Comparison of ENCODE assay signal across 9 mouse cellular contexts in the genomic region with DNA sequence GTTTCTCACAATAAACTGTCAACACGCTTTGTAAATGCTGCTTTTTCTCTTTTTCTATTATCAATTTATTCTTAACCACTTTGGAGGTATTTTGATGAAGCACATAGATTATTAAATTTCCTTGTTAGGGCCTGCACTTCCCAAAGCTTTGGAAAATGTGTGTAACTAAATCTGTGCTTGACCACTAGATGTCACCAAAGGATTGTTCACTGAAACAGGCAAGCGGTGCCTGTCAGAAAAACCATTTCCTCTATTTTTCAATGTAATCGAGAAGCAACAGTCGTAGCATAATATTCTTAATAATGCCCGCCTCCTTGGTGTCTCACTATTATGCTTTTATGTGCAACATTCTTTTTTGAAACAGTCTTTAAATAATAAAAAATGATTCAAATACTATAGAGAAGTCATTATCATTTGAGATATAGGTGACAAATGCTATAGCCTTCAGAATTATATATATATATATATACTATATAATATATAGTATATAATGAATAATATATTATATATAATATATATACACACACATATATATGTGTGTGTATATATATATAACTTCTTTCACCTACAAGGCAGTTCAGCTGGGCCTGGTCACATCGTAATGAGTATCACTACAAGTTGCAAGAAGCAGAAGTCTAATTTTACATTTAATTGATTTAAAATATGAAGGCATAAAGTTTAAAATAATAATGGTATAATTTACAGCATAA.
DNase-seq lines count a peak whose midpoint lies in the region; ATAC-seq and TF ChIP-seq lines count a peak whose summit lies in the region.
"Had no signal": no experiment of that assay in that cellular context is flagged by ENCODE, and none has a peak within 500 bp of the region (broad histone marks: within the 10 kb centered on the region; RNA-seq: fewer than 3 reads in every experiment).

No protein-coding gene starts in this region.

- WGBS in limb, embryonic 11.5 days: 30% methylated on average over 6 of the region's 6 CpGs
- WGBS in limb, embryonic 10.5 days: 36% methylated on average over 6 of the region's 6 CpGs
- WGBS in hindbrain, embryonic 16.5 days: 24% methylated on average over 6 of the region's 6 CpGs

- H3K4me2 ChIP-seq in limb, embryonic 11.5 days (ENCODE audit: low read depth, severe bottlenecking): no peak overlapping the region
- no peak overlapping the region for H3K4me2 ChIP-seq in hindbrain, embryonic 16.5 days (ENCODE audit: low read length)

- no peaks in the 10 kb centered on the region for H3K27me3 ChIP-seq in limb, embryonic 11.5 days (ENCODE audit: control insufficient read depth, insufficient read depth, low read length)
- H3K27me3 ChIP-seq in limb, embryonic 10.5 days (ENCODE audit: low read depth, poor library complexity, severe bottlenecking): no peaks in the 10 kb centered on the region
- H3K27me3 ChIP-seq in hindbrain, embryonic 16.5 days (replicated peaks; ENCODE audit: control insufficient read depth, insufficient read depth, low read length): no peaks in the 10 kb centered on the region

- no peak for TF ChIP-seq POLR2A in cortical plate, adult 2 months (IDR thresholded peaks at IDR 0.05; ENCODE audit: extremely low read depth, insufficient read depth, low read length)

- no peaks in the 10 kb centered on the region for H3K9me3 ChIP-seq in limb, embryonic 11.5 days (ENCODE audit: control insufficient read depth, low read length)
- H3K9me3 ChIP-seq in limb, embryonic 10.5 days (replicated peaks): no peaks in the 10 kb centered on the region
- H3K9me3 ChIP-seq in hindbrain, embryonic 16.5 days (ENCODE audit: control insufficient read depth, low read length): no peaks in the 10 kb centered on the region

- DNase-seq in limb, embryonic 11.5 days (ENCODE audit: low spot score): peak; percentile 27
- DNase-seq in limb, embryonic 10.5 days (ENCODE audit: low spot score): no peak
- peak; percentile 4 for DNase-seq in WW6 (ENCODE audit: low read depth, low spot score)
- DNase-seq in testis, postnatal 10 days (ENCODE audit: low spot score): no peak

- no peak overlapping the region for H3K9ac ChIP-seq in limb, embryonic 11.5 days (ENCODE audit: low read length)
- H3K9ac ChIP-seq in hindbrain, embryonic 16.5 days (ENCODE audit: low read depth, low read length): no peak overlapping the region

- H3K36me3 ChIP-seq in limb, embryonic 11.5 days (ENCODE audit: control insufficient read depth, insufficient read depth, low read length): no peaks in the 10 kb centered on the region
- no peaks in the 10 kb centered on the region for H3K36me3 ChIP-seq in limb, embryonic 10.5 days
- H3K36me3 ChIP-seq in hindbrain, embryonic 16.5 days (ENCODE audit: control insufficient read depth, insufficient read depth, low read length): no peaks in the 10 kb centered on the region

- ATAC-seq in limb, embryonic 11.5 days (ENCODE audit: insufficient number of reproducible peaks, low FRiP score, low TSS enrichment, low read depth): peak; percentile 39; the same call in 1 of the 2 replicates
- peak; percentile 69; the same call in 1 of the 2 replicates for ATAC-seq in hindbrain, embryonic 16.5 days
- peak; percentile 56 for ATAC-seq in megakaryocyte, adult 5-6 weeks (ENCODE audit: poor library complexity, severe bottlenecking)

- no peak overlapping the region for H3K27ac ChIP-seq in limb, embryonic 11.5 days (replicated peaks; ENCODE audit: low read depth, low read length)
- H3K27ac ChIP-seq in limb, embryonic 10.5 days: no peak overlapping the region
- no peak overlapping the region for H3K27ac ChIP-seq in cortical plate, adult 2 months (ENCODE audit: insufficient read depth, low read length)
- H3K27ac ChIP-seq in hindbrain, embryonic 16.5 days (ENCODE audit: low read depth, low read length): no peak overlapping the region
- H3K27ac ChIP-seq: macrophage had no signal

- peak; percentile 56; the same call in 1 of the 2 replicates for TF ChIP-seq CTCF in cortical plate, adult 2 months (IDR thresholded peaks at IDR 0.05; ENCODE audit: extremely low read depth, insufficient read depth, low read length)

- no peaks in the 10 kb centered on the region for H3K4me1 ChIP-seq in limb, embryonic 11.5 days (ENCODE audit: control insufficient read depth, insufficient read depth, low read length)
- H3K4me1 ChIP-seq in limb, embryonic 10.5 days: no peaks in the 10 kb centered on the region
- H3K4me1 ChIP-seq in cortical plate, adult 2 months (ENCODE audit: control insufficient read depth, insufficient read depth, low read length): no peaks in the 10 kb centered on the region
- no peaks in the 10 kb centered on the region for H3K4me1 ChIP-seq in hindbrain, embryonic 16.5 days (ENCODE audit: control insufficient read depth, insufficient read depth, low read depth, low read length)

- H3K4me3 ChIP-seq in limb, embryonic 11.5 days (ENCODE audit: low read depth, low read length): no peak overlapping the region
- H3K4me3 ChIP-seq in limb, embryonic 10.5 days: no peak overlapping the region
- H3K4me3 ChIP-seq in cortical plate, adult 2 months (ENCODE audit: insufficient read depth, low read length): no peak overlapping the region
- H3K4me3 ChIP-seq in hindbrain, embryonic 16.5 days (ENCODE audit: low read length): no peak overlapping the region
- H3K4me3 ChIP-seq: erythroblast, embryonic 14.5 days had no signal

Comparison
In these comparisons a context has a peak if more than half of its experiments do, and no peak if none do; other contexts are left out.
1. DNase-seq: peak in limb, embryonic 11.5 days (single experiment) and WW6 (single experiment); none in limb, embryonic 10.5 days (single experiment) and testis, postnatal 10 days (single experiment).
2. Peak in every context shown above with its lines, with median percentiles within 50 percentile points of each other: ATAC-seq.